ENCODE assay signal across 19 mouse cellular contexts in the genomic region with DNA sequence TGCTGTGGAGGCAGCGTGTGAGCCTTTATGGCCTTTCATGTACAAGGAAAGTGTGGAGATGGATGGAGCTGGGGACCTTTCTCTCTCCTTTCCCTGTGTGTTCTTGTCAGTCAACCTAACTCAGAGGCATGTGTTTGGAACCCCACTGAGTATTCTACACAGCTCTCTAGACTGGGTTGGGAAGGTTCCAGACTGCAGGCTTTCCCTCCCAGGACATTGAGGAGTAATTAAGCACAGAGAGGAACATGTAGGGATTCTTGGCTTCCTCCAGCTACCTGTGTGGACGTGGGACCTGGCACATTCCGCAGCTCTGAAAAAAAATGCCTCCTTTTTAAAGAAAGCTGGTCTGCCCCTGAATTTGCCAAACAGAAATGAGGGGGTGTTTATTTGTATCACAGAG.
A peak's percentile ranks its signal among the peaks of the same experiment; 100 is the strongest.
DNase-seq lines count a peak whose midpoint lies in the region; ATAC-seq lines count a peak whose summit lies in the region.
"Had no signal": no experiment of that assay in that cellular context is flagged by ENCODE, and none has a peak within 500 bp of the region (broad histone marks: within the 10 kb centered on the region; RNA-seq: fewer than 3 reads in every experiment).

No protein-coding gene starts in this region.

- peak; percentile 58; the same call in 1 of the 2 replicates for ATAC-seq in cerebellum, adult (ENCODE audit: insufficient number of reproducible peaks, low FRiP score, low TSS enrichment)
- ATAC-seq: activated CD4-positive, CD25-positive, alpha-beta regulatory T cell, adult 4 months; inflammation-experienced regulatory T-cells, adult 6 months; midbrain, embryonic 13.5 days had no signal

- DNase-seq in cerebellum, postnatal 4 days (ENCODE audit: low spot score in 2 of 2) = no peak
- peak; percentile 85 for DNase-seq in brain, adult 2 months (ENCODE audit: low read depth, low spot score)
- peak; percentile 43 for DNase-seq in cerebellum, adult 8-10 months
- DNase-seq in cerebellum, postnatal 25 days = peak; percentile 48 to 67
- DNase-seq in urinary bladder, adult 18-20 months (ENCODE audit: low spot score in 2 of 2) = no peak
- no peak for DNase-seq in adrenal gland, postnatal 4 days (ENCODE audit: low spot score in 2 of 2)
- DNase-seq: adrenal gland, adult 2 months; adrenal gland, postnatal 36 days; gastrocnemius, postnatal 25 days; heart, adult 11 months; kidney, adult 18-20 months; kidney, postnatal 36 days; liver; lung, adult 2 months; lung, postnatal 10 days had no signal

Comparison
In these comparisons a context has a peak if more than half of its experiments do, and no peak if none do; other contexts are left out.
1. DNase-seq: peak in brain, adult 2 months (single experiment), cerebellum, adult 8-10 months (single experiment) and cerebellum, postnatal 25 days (2 of 2); none in cerebellum, postnatal 4 days (0 of 2), urinary bladder, adult 18-20 months (0 of 2) and adrenal gland, postnatal 4 days (0 of 2).